Comparison of ENCODE assay signal across 12 mouse cellular contexts in genomic region chr11:33554123-33554522, GRCm38 (mm10). TPM values are rescaled to one million over a fixed set of nuclear protein-coding genes. Genes with fewer than 3 reads are reported as not detected.
A peak's percentile ranks its signal among the peaks of the same experiment; 100 is the strongest.
DNase-seq lines count a peak whose midpoint lies in the region; ATAC-seq lines count a peak whose summit lies in the region.
"Had no signal": no experiment of that assay in that cellular context is flagged by ENCODE, and none has a peak within 500 bp of the region (broad histone marks: within the 10 kb centered on the region; RNA-seq: fewer than 3 reads in every experiment).

No protein-coding gene starts in this region.

- H3K9me3 ChIP-seq in hindbrain, embryonic 11.5 days (ENCODE audit: control insufficient read depth, low read length) = no peaks in the 10 kb centered on the region
- no peaks in the 10 kb centered on the region for H3K9me3 ChIP-seq in hindbrain, embryonic 10.5 days
- H3K9me3 ChIP-seq: midbrain, embryonic 12.5 days had no signal

- no peak overlapping the region for H3K9ac ChIP-seq in hindbrain, embryonic 11.5 days (ENCODE audit: low read depth, low read length)
- H3K9ac ChIP-seq: midbrain, embryonic 12.5 days had no signal

- H3K4me3 ChIP-seq in hindbrain, embryonic 11.5 days (ENCODE audit: low read depth, low read length) = no peak overlapping the region
- no peak overlapping the region for H3K4me3 ChIP-seq in hindbrain, embryonic 10.5 days
- H3K4me3 ChIP-seq: midbrain, embryonic 12.5 days had no signal

- H3K4me2 ChIP-seq in hindbrain, embryonic 11.5 days (replicated peaks; ENCODE audit: low read depth, low read length) = no peak overlapping the region
- H3K4me2 ChIP-seq: midbrain, embryonic 12.5 days had no signal

- no peaks in the 10 kb centered on the region for H3K27me3 ChIP-seq in hindbrain, embryonic 11.5 days (ENCODE audit: control insufficient read depth, insufficient read depth, low read length)
- H3K27me3 ChIP-seq in hindbrain, embryonic 10.5 days (ENCODE audit: insufficient read depth, poor library complexity, severe bottlenecking) = no peaks in the 10 kb centered on the region
- H3K27me3 ChIP-seq: midbrain, embryonic 12.5 days had no signal

- no peak for ATAC-seq in hindbrain, embryonic 11.5 days (ENCODE audit: low FRiP score)
- ATAC-seq: activated CD4-positive, CD25-positive, alpha-beta regulatory T cell, adult 4 months had no signal

- peak; percentile 2 for DNase-seq in hindbrain, embryonic 11.5 days (ENCODE audit: low spot score)
- DNase-seq in hindbrain, embryonic 10.5 days (ENCODE audit: low spot score) = no peak
- DNase-seq in lung, postnatal 14 days = peak; percentile 4
- no peak for DNase-seq in lung, postnatal 4 days
- peak; percentile 5 for DNase-seq in c-Kit-positive CD71-positive TER-119-negative erythroid progenitor cells, embryonic 14.5 days (ENCODE audit: low read depth)
- DNase-seq in layer of hippocampus, postnatal 36 days = peak; percentile 15 to 16
- no peak for DNase-seq in T-cell, adult 2 months (ENCODE audit: low spot score)
- no peak for DNase-seq in spleen, postnatal 14 days (ENCODE audit: low spot score in 2 of 2)

- H3K27ac ChIP-seq in hindbrain, embryonic 11.5 days (ENCODE audit: low read depth, low read length) = no peak overlapping the region
- no peak overlapping the region for H3K27ac ChIP-seq in hindbrain, embryonic 10.5 days
- H3K27ac ChIP-seq: midbrain, embryonic 12.5 days had no signal

- no peaks in the 10 kb centered on the region for H3K4me1 ChIP-seq in hindbrain, embryonic 11.5 days (replicated peaks; ENCODE audit: control insufficient read depth, insufficient read depth, low read length)
- H3K4me1 ChIP-seq in hindbrain, embryonic 10.5 days (replicated peaks) = no peaks in the 10 kb centered on the region
- H3K4me1 ChIP-seq: midbrain, embryonic 12.5 days had no signal

- 86% methylated on average over 8 of the region's 8 CpGs for WGBS in hindbrain, embryonic 11.5 days
- WGBS in hindbrain, embryonic 10.5 days = 86% methylated on average over 8 of the region's 8 CpGs

- H3K36me3 ChIP-seq in hindbrain, embryonic 11.5 days (ENCODE audit: control insufficient read depth, insufficient read depth, low read length) = no peaks in the 10 kb centered on the region
- H3K36me3 ChIP-seq in hindbrain, embryonic 10.5 days = no peaks in the 10 kb centered on the region
- H3K36me3 ChIP-seq: midbrain, embryonic 12.5 days had no signal

RNA-seq across cellular contexts. Expression of gene Gabrp, which starts 24.6 kb away (rescaled TPM):
- polyA plus RNA-seq in hindbrain, embryonic 11.5 days (2014; fragmentation: Nextera tagmentation; extraction: Ambion mirVana) = 3.6 and 6.0 TPM in 2 replicates
- polyA plus RNA-seq in hindbrain, embryonic 10.5 days (2016; fragmentation: Nextera tagmentation; extraction: Ambion mirVana) = 0.72 and 5.2 TPM in 2 replicates
- total RNA-seq in layer of hippocampus, postnatal 36 days (2021) = not detected
- polyA plus RNA-seq: activated CD4-positive, CD25-positive, alpha-beta regulatory T cell, adult 4 months; frontal cortex, adult 2 months had no signal

RNA-seq across cellular contexts. Expression of gene Ranbp17, which starts 40.6 kb away (rescaled TPM):
- 13.7 and 14.8 TPM in 2 replicates for polyA plus RNA-seq in hindbrain, embryonic 11.5 days (2014; fragmentation: Nextera tagmentation; extraction: Ambion mirVana)
- polyA plus RNA-seq in hindbrain, embryonic 10.5 days (2016; fragmentation: Nextera tagmentation; extraction: Ambion mirVana) = 11.5 and 13.4 TPM in 2 replicates
- 1 to 10 TPM; 7.6 to 7.7 TPM for total RNA-seq in layer of hippocampus, postnatal 36 days (2021)

RNA-seq across cellular contexts. Expression of gene D130052B06Rik, which starts 45.0 kb away (rescaled TPM):
- 0.08 TPM in 1 of 2 replicates, not detected in the other for polyA plus RNA-seq in hindbrain, embryonic 11.5 days (2014; fragmentation: Nextera tagmentation; extraction: Ambion mirVana)
- 0.07 TPM in 1 of 2 replicates, not detected in the other for polyA plus RNA-seq in hindbrain, embryonic 10.5 days (2016; fragmentation: Nextera tagmentation; extraction: Ambion mirVana)
- not detected for total RNA-seq in layer of hippocampus, postnatal 36 days (2021)
- polyA plus RNA-seq: activated CD4-positive, CD25-positive, alpha-beta regulatory T cell, adult 4 months; frontal cortex, adult 2 months; large intestine, adult 2 months had no signal

Comparison
In these comparisons a context has a peak if more than half of its experiments do, and no peak if none do; other contexts are left out.
1. DNase-seq: peak in hindbrain, embryonic 11.5 days (single experiment), lung, postnatal 14 days (single experiment), c-Kit-positive CD71-positive TER-119-negative erythroid progenitor cells, embryonic 14.5 days (single experiment) and layer of hippocampus, postnatal 36 days (2 of 2); none in hindbrain, embryonic 10.5 days (single experiment), lung, postnatal 4 days (0 of 2), T-cell, adult 2 months (single experiment) and spleen, postnatal 14 days (0 of 2).